ENCODE assay signal across 11 mouse cellular contexts in genomic region chr13:16021181-16021580, GRCm38 (mm10). TPM values are rescaled to one million over a fixed set of nuclear protein-coding genes. Genes with fewer than 3 reads are reported as not detected.
DNase-seq lines count a peak whose midpoint lies in the region; ATAC-seq and TF ChIP-seq lines count a peak whose summit lies in the region.
"Had no signal": no experiment of that assay in that cellular context is flagged by ENCODE, and none has a peak within 500 bp of the region (broad histone marks: within the 10 kb centered on the region; RNA-seq: fewer than 3 reads in every experiment).

No protein-coding gene starts in this region.

- no peak for DNase-seq in heart, postnatal 14 days
- no peak for DNase-seq in liver, postnatal 0 days
- no peak for DNase-seq in liver
- no peak for DNase-seq in cerebellum, postnatal 25 days

- no peaks in the 10 kb centered on the region for H3K36me3 ChIP-seq in heart, embryonic 15.5 days
- peaks cover 11% of the 10 kb centered on the region; the same call in 1 of the 2 replicates for H3K36me3 ChIP-seq in liver, postnatal 0 days (replicated peaks; ENCODE audit: insufficient read depth, low read length)
- H3K36me3 ChIP-seq in embryonic facial prominence, embryonic 15.5 days = 0 out of 2 replicates have a peak, but pooled peaks cover under 1% of the 10 kb centered on the region
- peaks cover 4% of the 10 kb centered on the region for H3K36me3 ChIP-seq in myocyte (ENCODE audit: control insufficient read depth, insufficient read depth)
- H3K36me3 ChIP-seq: liver, embryonic 15.5 days; neural tube, embryonic 13.5 days had no signal

- H3K4me2 ChIP-seq in heart, embryonic 15.5 days = peak overlapping the region; percentile 38
- H3K4me2 ChIP-seq in liver, postnatal 0 days (ENCODE audit: low read depth, low read length) = peak overlapping the region; percentile 42; the same call in 1 of the 2 replicates
- H3K4me2 ChIP-seq in embryonic facial prominence, embryonic 15.5 days (replicated peaks) = peak overlapping the region; percentile 24
- H3K4me2 ChIP-seq in myocyte (ENCODE audit: low read depth) = peak overlapping the region; percentile 66
- H3K4me2 ChIP-seq: liver, embryonic 15.5 days; neural tube, embryonic 13.5 days had no signal

- H3K4me3 ChIP-seq in heart, embryonic 15.5 days = peak overlapping the region; percentile 6; the same call in 1 of the 2 replicates
- H3K4me3 ChIP-seq in liver, postnatal 0 days (ENCODE audit: low read depth, low read length) = no peak overlapping the region
- peak overlapping the region; percentile 6; the same call in 1 of the 2 replicates for H3K4me3 ChIP-seq in embryonic facial prominence, embryonic 15.5 days (replicated peaks)
- H3K4me3 ChIP-seq in myocyte = no peak overlapping the region
- H3K4me3 ChIP-seq: liver, embryonic 15.5 days; neural tube, embryonic 13.5 days had no signal

- no peak for TF ChIP-seq EP300 in liver, postnatal 0 days (IDR thresholded peaks at IDR 0.05; ENCODE audit: low read depth)

- peaks cover 2% of the 10 kb centered on the region; the same call in 1 of the 2 replicates for H3K27me3 ChIP-seq in heart, embryonic 15.5 days
- H3K27me3 ChIP-seq in liver, postnatal 0 days (ENCODE audit: insufficient read depth, low read length) = no peaks in the 10 kb centered on the region
- H3K27me3 ChIP-seq in embryonic facial prominence, embryonic 15.5 days = no peaks in the 10 kb centered on the region
- no peaks in the 10 kb centered on the region for H3K27me3 ChIP-seq in myocyte (ENCODE audit: control insufficient read depth, insufficient read depth, insufficient read length)

- TF ChIP-seq POLR2A in myocyte (IDR thresholded peaks at IDR 0.05; ENCODE audit: insufficient read length, low read depth) = no peak

- peaks cover 29% of the 10 kb centered on the region for H3K4me1 ChIP-seq in heart, embryonic 15.5 days (replicated peaks)
- H3K4me1 ChIP-seq in liver, postnatal 0 days (ENCODE audit: insufficient read depth) = peaks cover 7% of the 10 kb centered on the region; the same call in 1 of the 2 replicates
- peaks cover 5% of the 10 kb centered on the region; the same call in 1 of the 2 replicates for H3K4me1 ChIP-seq in embryonic facial prominence, embryonic 15.5 days

- no peak for TF ChIP-seq CTCF in liver, postnatal 0 days (IDR thresholded peaks at IDR 0.05; ENCODE audit: low read depth)

- H3ac ChIP-seq in myocyte (ENCODE audit: control insufficient read depth, insufficient read length) = no peak overlapping the region

- peak overlapping the region; percentile 45; the same call in 1 of the 2 replicates for H3K27ac ChIP-seq in heart, embryonic 15.5 days
- H3K27ac ChIP-seq in liver, postnatal 0 days (ENCODE audit: low read depth) = no peak overlapping the region
- H3K27ac ChIP-seq in embryonic facial prominence, embryonic 15.5 days (replicated peaks) = no peak overlapping the region
- H3K27ac ChIP-seq: hindbrain, postnatal 0 days; liver, embryonic 15.5 days; neural tube, embryonic 13.5 days had no signal

- H3K79me2 ChIP-seq in myocyte (ENCODE audit: control insufficient read depth, insufficient read depth) = peaks cover 67% of the 10 kb centered on the region

- 32% methylated on average over 6 of the region's 6 CpGs for WGBS in heart, embryonic 15.5 days
- WGBS in liver, postnatal 0 days (ENCODE audit: insufficient replicate concordance) = 38% methylated on average over 6 of the region's 6 CpGs
- WGBS in embryonic facial prominence, embryonic 15.5 days = 43% methylated on average over 6 of the region's 6 CpGs

- H3K9me3 ChIP-seq in heart, embryonic 15.5 days (replicated peaks) = no peaks in the 10 kb centered on the region
- no peaks in the 10 kb centered on the region for H3K9me3 ChIP-seq in liver, postnatal 0 days (ENCODE audit: low read length)
- H3K9me3 ChIP-seq in embryonic facial prominence, embryonic 15.5 days (replicated peaks) = no peaks in the 10 kb centered on the region
- H3K9me3 ChIP-seq: liver, embryonic 15.5 days; neural tube, embryonic 13.5 days had no signal

- no peak overlapping the region for H3K9ac ChIP-seq in heart, embryonic 15.5 days
- no peak overlapping the region for H3K9ac ChIP-seq in liver, postnatal 0 days (replicated peaks)
- H3K9ac ChIP-seq in embryonic facial prominence, embryonic 15.5 days = no peak overlapping the region
- H3K9ac ChIP-seq: liver, embryonic 15.5 days; neural tube, embryonic 13.5 days had no signal

- ATAC-seq in heart, embryonic 15.5 days (replicated peaks; ENCODE audit: insufficient number of reproducible peaks, insufficient read depth, low FRiP score, low read depth) = no peak
- no peak for ATAC-seq in liver, postnatal 0 days
- ATAC-seq in embryonic facial prominence, embryonic 15.5 days (ENCODE audit: insufficient number of reproducible peaks, low FRiP score, low TSS enrichment, low read depth) = no peak
- ATAC-seq: hindbrain, postnatal 0 days; midbrain, embryonic 16.5 days had no signal

- intact Hi-C loops in heart, postnatal 14 days (cut with DNase I) = no loop called here

TF ChIP-seq in myocyte, 11 proteins besides CTCF, POLR2A, EP300 and RAD21:
- TF ChIP-seq MYOG (IDR thresholded peaks at IDR 0.05; ENCODE audit: control insufficient read depth in 1 of 3, insufficient read depth in 1 of 3, insufficient read length in 2 of 3, low read depth in 2 of 3) = no peak
- TF ChIP-seq TCF3 (IDR thresholded peaks at IDR 0.05; ENCODE audit: insufficient read length, low read depth) = no peak
- TF ChIP-seq REST (IDR thresholded peaks at IDR 0.05; ENCODE audit: insufficient read depth, insufficient read length) = no peak
- TF ChIP-seq MYOD1 (IDR thresholded peaks at IDR 0.05; ENCODE audit: control insufficient read depth in 1 of 3, insufficient read length in 2 of 3, low read depth in 2 of 3) = no peak
- no peak for TF ChIP-seq POLR2AphosphoS2 (IDR thresholded peaks at IDR 0.05; ENCODE audit: insufficient read length, low read depth)

RNA-seq across cellular contexts. Expression of gene Inhba, which starts 9.5 kb away (rescaled TPM):
- polyA plus RNA-seq in heart, embryonic 15.5 days (2015; fragmentation: Nextera tagmentation; extraction: Ambion mirVana) = 12.5 TPM in 2 replicates
- 1 to 10 TPM; 3.5 to 4.1 TPM for total RNA-seq in heart, postnatal 14 days (2021)
- 6.4 and 7.9 TPM in 2 replicates for polyA plus RNA-seq in liver, postnatal 0 days (2015; fragmentation: Nextera tagmentation; extraction: Ambion mirVana)
- 21.6 and 28.7 TPM in 2 replicates for polyA plus RNA-seq in embryonic facial prominence, embryonic 15.5 days (2015; fragmentation: Nextera tagmentation; extraction: Ambion mirVana)
- polyA plus RNA-seq in myocyte (2012; fragmentation: generic; extraction: Trizol) = 7.5 TPM

Comparison
In these comparisons a context has a peak if more than half of its experiments do, and no peak if none do; other contexts are left out.
1. H3K4me3 ChIP-seq: peak in heart, embryonic 15.5 days (single experiment) and embryonic facial prominence, embryonic 15.5 days (single experiment); none in liver, postnatal 0 days (single experiment) and myocyte (single experiment).
2. Peak in every context shown above with its lines, with median percentiles within 50 percentile points of each other: H3K4me2 ChIP-seq.